Mouse (Mus musculus): Measurements from ENCODE around the gene Gapdh.

The Gapdh gene

DNA sequence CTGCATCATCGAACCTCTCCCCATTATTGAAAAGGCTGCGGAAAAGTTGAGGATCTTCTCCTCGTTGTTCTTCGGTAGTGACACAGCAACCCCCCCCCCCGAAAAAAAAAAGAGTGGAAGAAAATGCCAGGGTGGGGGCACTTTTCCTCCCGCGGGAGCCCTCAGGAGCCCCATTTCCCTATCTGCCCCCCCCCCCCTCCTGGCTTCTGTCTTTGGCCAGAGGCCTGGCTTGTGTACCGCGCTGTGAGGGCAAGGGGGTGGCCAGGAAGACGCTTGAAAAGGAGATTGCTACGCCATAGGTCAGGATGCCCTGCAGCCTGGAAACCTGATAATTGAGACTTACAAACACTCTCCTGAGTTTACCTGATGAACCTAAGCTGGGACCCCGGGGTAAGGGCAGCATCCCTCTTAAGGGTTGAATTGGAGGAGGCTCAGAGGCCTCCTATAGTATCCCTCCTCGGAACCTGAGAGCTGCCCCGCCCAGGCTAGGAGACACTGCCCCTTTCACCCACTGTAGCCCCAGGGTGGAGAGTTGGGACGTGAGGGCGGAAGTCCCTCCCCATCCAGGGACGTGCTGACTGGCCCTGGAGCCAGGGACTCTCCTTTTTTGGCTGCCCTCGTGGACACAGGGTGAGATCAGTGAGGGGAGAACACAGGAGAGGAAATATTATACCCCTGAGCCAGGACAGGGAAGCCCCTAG, at the start of gene Gapdh:
Gene Gapdh, minus strand, starts transcription at position 417 of the 701 bp plus-strand sequence.
- peak; percentile 96 for DNase-seq (ENCODE audit: low read depth, low spot score)

DNA sequence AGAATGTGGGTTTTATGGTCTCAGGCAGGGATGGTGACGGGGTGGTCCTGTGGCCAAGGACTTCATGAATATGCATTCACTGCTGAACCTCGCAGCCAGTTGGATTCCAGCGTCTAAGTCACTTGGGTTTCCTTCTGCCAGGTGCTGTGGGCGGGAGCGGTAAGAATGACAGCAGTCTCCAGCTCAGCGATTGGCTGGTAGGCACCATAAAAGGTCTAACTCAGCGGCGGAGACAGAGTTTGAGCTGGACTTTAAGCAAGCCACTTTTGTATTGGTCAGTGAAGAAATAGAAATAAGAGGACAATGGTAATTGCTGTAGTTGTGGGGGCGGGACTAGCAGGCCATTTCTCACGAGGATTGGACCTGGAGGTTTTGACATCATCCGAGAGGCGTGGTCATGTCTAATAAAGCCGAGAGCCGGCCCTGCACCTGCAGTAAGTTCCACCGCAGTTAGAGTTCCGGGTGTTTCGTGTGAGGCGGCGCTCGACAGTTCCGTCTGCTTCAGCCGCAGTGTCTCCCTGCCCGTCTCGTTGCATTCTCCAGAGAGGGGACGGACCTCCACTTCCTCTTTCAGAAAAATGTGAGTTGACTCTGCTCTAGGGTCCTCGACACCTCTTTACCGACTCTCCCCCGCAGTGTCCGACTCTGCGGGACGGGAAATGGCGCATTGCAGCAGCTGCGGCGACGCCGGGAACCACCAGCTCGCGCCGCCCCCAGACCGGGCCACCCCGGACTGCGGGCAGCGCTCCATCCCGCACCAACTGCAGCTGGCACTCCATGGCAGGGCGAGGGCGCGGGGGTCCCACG, 49.1 kb upstream of the Gapdh start, which contains the start of gene Vamp1:
Gene Vamp1, plus strand, starts transcription at position 404 of the 807 bp plus-strand sequence.
- peak; percentile 95 for DNase-seq (ENCODE audit: low read depth, low spot score)

DNA sequence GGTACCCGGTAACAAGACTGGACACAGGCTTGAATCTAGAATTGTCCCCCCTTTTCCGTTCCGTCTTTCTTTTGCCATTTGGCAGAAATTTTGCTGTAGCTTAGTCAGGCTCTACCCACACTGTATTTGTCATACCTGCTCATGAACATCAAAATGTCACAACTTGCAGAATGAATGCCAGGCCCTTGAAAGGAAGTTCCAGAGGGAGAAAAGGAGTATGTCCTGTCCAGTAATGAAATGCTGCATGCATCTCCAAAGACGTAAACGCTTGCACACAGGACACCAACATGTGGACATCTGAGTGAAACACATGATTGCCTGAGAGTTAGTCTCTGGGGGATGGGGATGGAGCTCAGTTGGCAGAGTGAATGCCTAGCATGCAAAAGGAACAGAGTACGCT, 47.4 kb upstream of the Gapdh start:
- no peak for DNase-seq (ENCODE audit: low read depth, low spot score)

DNA sequence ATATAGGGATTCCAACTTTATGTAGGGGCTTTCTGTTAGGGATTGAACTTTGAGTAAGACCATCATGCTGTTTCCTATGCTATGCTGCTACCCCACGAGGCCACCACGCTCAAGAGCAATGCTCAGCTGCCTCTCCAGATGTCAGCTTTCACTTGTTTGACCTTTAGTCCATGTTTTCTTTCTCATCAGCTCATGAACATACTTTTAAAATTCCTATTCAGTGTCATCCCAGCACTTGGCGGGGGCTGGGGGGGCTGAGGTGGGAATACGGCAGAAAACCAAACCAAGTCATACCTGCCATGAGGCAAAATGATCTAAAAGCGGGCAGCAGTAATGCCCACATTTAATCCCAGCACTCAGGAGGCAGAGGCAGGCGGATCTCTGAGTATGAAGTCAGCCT, 46.9 kb upstream of the Gapdh start:
- DNase-seq (ENCODE audit: low read depth, low spot score), result no peak

DNA sequence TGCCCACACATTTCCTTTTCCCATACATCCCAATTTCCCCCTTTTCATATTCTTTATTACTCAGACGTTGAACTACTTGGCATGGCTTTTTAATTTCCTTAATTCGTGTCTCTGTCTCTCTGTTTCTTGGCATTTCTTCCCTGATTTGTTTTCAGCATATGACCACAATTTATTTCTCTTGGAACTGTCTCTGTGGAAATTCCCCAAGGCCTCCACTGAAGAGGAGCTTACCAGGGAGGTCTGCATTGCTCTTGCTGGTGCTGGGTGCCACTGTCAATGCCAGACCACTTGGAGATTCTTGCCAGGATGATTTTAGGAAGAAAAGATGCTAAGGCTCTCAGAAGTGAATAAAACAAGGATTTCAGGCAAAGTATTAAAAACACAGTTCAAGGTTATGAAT, 46.4 kb upstream of the Gapdh start:
- DNase-seq (ENCODE audit: low read depth, low spot score), result no peak

DNA sequence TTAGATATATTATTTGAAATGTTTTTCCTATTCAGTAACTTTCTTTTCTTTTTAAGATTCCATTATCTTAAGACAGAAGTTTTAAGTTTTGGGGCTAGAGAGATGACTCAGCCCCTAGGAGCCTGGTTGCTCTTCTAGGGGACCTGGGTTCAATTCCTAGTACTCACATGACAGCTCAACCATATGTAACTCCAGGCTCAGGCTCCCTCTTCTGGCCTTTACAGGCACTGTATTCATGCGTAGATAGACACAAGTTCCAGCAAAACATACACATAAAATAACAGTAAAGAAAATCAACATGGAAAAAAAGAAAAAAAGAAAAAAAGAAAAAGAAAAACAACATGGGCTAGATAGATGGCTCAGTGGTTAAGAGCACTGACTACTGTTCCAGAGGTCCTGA, 44.2 kb upstream of the Gapdh start:
- no peak for DNase-seq (ENCODE audit: low read depth, low spot score)

DNA sequence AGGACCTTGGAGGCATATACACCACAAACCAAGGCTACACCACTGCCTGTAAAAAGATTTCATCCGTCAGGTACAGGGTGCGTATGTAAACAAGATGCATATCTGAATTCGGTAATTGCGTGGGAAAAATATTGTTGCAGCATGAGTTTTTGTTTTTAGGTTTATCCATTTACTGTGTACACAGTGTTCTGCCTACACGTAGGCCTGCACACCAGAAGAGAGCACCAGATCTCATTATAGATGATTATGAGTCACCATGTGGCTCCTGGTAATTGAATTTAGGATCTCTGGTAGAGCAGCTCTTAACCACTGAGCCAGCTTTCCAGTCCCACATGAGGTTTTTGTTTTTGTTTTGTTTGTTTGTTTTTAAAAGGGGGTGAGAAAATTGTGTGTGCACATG, 30.9 kb upstream of the Gapdh start:
- no peak for DNase-seq (ENCODE audit: low read depth, low spot score)

DNA sequence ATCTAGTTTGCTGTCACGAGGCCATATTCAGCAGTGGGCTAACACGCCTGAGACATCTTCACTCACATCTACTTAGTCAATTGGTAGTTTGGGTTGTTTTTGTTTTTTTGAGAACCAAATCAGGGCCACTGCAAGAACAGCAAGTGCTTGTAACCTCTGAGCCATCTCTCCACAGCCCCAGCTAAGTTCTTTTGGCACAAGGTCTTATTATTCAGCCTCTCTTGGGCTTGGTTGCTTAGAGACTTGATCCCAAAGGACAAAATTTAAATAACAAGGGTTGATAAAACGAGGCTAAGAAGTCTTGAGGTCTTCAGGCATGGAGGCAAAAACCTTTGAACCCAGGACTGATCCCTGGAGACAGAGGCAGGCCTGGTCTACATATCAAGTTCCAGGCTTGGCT, 30.0 kb upstream of the Gapdh start:
- no peak for DNase-seq (ENCODE audit: low read depth, low spot score)

DNA sequence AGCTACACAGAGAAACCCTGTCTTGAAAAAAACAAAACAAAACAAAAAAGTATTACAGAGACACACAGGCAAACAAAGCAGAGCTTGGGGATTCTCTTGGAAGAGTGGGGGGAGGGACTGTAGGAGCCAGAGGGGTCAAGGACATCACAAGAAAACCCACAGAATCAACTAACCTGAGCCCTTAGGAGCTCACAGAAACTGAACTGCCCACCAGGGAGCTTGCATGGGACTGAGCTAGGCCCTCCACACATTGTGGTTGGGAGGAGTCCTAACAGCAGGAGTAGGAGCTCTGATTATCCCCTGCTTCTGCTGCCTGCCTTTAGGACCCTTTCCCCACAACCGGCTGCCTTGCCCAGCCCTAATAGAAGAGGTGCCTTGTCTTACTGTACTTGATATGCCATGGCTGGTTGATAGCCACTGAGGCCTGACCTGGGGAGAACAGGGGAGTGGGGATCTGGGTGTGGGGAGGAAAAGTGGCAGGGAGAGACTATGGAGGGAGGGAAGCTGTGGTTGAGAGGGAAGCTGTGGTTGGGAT, 29.3 kb upstream of the Gapdh start:
- DNase-seq (ENCODE audit: low read depth, low spot score), result no peak

DNA sequence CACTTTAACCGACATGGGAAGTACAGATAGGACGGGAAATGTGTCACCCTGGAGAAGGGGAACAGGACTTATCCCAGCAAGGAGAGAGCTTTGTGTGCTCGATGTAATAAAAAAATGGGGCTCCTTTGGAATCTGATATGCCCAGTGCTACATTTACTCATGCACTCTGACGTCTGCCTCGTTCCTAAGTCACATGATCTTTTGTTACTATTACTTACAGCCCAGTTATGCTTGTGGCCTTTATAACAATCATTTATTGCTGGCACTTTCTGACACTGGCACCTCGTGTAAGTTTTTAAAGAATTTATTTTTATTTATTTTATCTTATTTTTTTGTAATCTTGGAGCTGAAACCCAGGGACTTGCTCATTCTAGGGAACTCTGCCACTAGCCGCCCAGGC, 27.1 kb upstream of the Gapdh start:
- DNase-seq (ENCODE audit: low read depth, low spot score), result no peak

DNA sequence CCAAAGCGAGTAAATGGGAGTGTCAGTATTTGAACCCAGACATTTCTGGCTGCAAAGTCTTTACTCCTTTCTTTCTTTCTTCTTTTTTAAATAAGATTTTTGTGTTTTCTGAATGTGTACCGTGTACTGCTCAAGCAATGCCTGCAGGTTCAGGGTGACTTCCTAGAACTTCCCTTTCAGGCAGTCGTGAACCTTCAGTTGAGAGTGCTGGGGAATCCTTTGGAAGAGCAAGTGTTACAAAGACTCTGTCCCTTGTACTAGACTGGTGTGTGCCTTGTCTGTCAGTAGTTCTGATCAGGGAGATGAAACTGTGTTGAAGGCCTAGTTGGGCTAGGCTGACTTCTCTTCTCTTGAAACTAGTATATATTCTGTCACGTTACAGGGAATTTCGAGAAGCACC, 26.6 kb upstream of the Gapdh start:
- DNase-seq (ENCODE audit: low read depth, low spot score), result no peak

DNA sequence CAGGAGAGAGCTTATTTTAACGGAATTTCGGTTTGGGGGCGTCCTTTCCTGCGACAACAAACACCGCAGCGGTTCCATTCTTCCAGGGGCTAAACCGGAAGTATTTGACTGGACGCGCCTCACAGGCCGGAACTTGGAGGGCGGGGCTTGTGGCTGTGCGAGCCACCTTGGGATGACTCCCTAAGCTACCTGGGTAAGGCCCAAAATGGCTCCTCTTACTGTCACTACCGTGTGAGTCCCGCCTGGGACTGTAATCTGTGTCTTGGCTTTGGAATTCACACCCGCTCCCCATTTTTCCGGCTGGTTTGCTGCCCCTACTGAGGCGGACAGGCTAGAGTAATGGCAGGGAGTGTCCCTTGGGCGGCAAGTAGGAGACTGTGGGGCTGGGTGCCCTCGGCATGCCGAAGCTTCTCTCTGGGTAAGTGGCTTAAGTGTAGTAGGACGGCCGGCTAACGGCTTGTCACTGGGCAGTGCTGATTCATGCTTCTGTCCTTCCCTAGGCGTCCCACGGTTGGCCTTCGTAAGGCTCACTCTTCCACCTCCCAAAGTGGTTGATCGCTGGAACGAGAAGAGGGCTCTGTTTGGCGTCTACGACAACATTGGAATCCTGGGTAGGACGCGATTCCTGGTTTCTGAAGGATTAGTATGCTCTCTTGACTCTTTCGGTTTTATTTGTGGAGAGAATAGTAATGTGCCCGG, 25.9 kb upstream of the Gapdh start:
- peak; percentile 90 for DNase-seq (ENCODE audit: low read depth, low spot score)

DNA sequence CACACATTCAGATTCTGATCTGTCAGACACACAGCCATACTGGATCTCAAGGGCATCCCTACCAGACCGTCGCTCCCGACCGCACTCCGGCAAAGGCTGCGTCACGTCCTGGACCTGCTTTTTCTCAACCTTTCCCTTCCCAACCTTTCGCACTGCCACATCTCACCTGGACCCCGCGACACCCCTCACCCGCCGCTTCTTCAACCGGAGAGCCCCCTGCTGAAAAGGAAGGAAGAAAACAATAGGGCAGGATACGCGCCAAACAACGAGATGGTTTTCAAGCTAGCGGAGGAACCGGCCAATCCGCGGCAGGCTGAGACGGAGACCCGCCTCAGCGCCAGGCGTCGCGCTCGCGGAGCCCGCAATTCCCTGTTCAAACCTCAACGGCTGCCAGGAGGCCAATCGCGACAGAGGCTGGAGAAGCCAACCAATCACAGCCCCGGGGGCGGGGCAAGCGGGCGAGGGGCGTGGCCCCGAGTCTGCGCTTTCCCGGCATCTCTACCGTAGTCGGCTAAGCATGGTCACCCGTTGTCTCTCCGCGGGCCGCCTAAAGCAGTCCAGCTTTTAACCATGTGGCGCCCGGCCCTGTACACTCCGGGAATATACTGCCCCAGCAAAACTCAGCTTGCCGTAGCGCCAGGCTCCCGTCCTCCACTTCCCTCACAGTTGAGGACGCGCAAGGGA, 25.2 kb upstream of the Gapdh start, which contains the start of the genes Ncapd2 and Mrpl51:
Gene Ncapd2, minus strand, starts transcription at position 370 of the 684 bp plus-strand sequence.
Gene Mrpl51, plus strand, starts transcription at position 470 of the 684 bp plus-strand sequence.
- DNase-seq (ENCODE audit: low read depth, low spot score), result peak; percentile 94

DNA sequence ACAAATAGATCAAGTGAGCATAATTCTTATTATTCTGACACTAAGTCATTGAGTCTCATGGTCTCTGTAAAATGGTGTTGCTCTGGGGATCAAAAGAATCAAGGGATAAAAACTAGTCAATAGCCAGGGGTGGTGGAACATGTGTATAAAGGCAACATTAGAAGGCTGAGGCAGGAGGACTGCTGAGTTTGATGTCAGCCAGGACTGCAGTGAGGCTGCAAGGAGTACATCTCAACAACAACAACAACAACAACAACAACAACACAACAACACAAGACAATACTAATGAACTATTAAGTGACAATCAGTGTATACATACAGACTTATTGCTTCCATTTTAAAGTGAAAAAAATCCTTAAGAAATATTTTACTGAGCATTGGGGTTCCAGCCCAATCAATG, 24.5 kb upstream of the Gapdh start:
- DNase-seq (ENCODE audit: low read depth, low spot score), result no peak

DNA sequence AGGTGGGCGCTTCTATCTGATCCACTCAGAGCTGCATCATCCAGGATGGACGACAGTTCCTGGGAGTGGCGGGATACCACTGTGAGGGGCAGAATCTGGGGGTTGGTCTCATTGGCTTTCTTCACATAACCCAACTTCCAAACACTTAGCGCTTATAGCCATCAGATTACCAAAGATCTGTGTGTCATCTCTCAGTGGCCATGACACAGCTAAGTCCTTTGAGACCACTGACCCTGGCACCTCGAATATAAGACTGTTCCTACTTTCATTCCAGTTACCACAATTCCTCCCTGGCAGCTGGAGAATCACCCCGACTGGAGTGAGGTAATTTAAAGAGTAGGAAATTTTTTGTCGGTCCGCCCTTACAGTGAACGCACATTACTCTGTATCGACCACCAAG, 19.9 kb upstream of the Gapdh start:
- DNase-seq (ENCODE audit: low read depth, low spot score), result no peak

DNA sequence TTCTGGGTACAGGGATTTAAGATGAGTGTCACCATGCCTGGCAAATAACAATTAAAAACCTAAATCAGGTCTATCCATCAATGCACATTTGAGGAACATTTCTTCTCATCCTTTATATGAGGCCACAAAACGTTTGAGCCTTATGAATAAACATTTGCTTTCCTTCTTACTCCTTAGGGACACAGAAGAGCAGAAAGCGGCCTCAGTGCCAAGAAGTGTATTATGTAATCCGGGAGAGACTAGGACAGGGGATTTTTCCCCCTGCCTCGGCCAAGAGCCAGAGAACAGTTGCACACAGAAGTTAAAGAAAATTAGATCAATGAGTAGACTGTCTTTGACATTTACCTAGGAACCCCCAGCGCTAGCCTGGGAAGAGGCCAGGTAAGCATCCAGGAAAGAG, 15.9 kb upstream of the Gapdh start:
- DNase-seq (ENCODE audit: low read depth, low spot score), result no peak

DNA sequence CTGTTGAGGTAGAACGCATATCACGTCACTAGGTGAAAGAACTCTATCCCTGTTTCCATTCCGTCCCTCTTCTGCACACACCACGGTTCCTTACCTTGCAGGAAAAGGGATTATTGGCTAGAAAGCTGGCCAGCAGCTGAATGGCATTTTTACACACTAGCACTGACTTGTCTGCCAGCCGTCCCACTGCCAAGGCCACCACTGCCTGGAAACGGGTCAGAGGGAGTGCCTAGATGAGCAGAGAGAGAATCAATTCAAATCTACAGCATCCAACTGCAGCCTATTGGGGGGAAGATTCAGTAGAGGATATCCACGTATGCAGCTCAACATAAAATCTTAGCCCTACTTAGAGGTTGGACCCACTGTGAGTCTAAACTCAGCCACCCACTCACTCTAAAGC, 13.3 kb upstream of the Gapdh start:
- no peak for DNase-seq (ENCODE audit: low read depth, low spot score)

DNA sequence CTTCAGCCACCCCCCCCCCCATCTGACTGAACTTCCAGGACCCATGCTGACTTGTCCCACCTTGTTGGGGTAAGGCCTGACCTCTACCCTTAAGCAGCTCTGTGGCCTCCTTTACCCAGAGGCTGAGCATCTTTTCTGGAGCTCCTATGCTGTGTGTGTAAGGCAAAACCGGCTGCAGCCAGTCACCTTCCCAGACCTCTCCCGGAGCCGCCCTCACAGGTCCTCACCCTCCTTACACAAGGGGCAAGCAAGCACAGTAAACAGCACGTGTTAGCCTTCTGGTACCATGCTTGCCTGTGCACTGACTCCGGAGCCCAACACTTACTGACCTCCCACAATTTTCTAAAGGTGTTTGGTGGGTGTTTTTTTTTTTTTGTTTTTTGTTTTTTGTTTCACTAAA, 9.2 kb upstream of the Gapdh start:
- no peak for DNase-seq (ENCODE audit: low read depth, low spot score)

DNA sequence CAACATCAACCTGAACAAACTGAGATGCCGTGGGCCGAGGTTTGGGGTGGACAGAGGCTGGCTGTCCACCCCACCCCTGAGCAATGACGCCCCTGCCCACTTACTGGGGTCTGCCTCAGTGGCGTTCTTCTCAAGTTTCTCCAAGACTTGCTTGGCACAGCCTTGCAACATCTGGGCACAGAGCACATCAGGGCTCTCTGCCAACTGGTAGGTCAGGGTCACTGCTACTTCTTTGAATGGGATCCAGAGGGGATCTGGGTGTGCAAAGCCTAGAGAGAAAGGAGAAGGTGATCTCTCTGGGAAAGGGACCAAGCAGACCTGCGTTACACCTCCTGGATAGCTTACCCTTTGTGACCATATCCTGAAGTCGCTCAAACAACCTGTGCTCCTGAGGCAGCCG, 7.0 kb upstream of the Gapdh start:
- DNase-seq (ENCODE audit: low read depth, low spot score), result no peak

DNA sequence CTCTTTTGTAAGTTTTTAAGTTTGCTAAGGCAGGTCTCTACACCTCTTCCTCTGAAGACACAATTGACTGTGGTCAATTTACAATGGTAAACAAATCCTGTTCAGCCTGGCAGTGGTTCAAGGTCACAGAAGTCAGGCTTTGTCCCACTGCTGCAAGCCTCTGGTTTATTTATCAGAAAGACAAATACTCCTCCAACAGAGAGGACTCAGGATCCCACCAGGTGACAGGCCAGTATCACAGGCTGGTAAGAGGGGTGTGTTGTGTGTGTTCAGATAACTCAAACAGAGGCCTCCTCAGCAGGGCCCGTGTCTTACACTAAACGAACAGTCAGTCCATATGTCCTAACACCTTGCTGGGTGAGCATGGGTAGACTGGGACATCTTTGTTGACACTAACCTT, 6.2 kb upstream of the Gapdh start:
- no peak for DNase-seq (ENCODE audit: low read depth, low spot score)

DNA sequence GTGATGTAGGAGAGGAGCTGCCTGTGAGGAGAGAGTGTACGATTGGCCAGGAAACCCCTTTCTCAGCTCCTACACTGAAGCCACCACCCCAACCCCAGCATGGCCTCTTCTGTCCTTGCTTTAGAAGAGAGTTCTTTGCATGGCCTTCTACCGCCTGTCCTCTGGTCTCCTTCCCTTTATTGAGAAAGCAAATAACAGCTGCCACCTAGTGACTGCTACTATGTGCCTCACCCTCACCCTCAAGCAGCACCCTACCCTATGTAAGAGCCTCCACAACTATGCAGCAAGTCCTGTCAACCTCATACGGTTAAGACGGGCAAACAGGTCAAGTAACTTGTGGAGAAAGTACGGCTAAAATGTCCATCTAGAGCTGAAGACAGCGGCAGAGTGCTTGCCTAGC, 3.9 kb upstream of the Gapdh start:
- DNase-seq (ENCODE audit: low read depth, low spot score), result no peak

DNA sequence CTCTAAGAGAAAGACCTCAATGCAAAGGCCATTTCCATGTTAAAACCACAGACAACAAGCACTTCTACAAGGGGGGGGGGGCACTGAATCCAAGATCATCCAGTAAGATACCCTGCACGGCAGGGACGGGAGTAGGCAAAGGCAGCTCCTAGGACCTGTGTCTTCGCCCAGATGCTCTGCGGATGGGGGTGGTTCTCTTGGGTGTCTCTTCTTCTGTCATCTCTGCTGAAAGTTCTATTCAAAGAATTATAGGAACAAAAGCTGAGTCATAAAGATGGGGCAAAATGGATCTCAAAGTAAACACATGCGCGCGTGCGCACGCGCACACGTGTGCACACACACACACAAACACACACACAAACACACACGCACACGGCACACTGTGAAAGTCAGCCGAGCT, 1.8 kb upstream of the Gapdh start:
- no peak for DNase-seq (ENCODE audit: low read depth, low spot score)

Data from skeletal muscle tissue, adult 2 months (tissue).